Mouse (Mus musculus) thymus, adult 2 months (tissue): ENCODE results near the gene Slc3a1. TPM values are rescaled to one million over a fixed set of nuclear protein-coding genes. Genes with fewer than 3 reads are reported as not detected.

ENCODE experiments used
- DNase-seq: peaks from one replicate; pipeline ENCODE4 v3.0.0; 2021
- H3K27ac ChIP-seq: fragments of 200-500 bp; 2 replicates; pipeline ENCODE4 v1.5.1; 2012; ENCODE audit warnings: low read length, control low read depth; ENCODE audit not compliant: control insufficient read depth, insufficient read depth
- H3K27me3 ChIP-seq: fragments of 200-500 bp; 2 replicates; pipeline ENCODE4 v1.6.1; 2012; ENCODE audit warnings: mild to moderate bottlenecking, low read length, moderate library complexity, mixed read lengths; ENCODE audit not compliant: control insufficient read depth, insufficient read depth
- H3K36me3 ChIP-seq: fragments of 200-500 bp; 2 replicates; pipeline ENCODE4 v1.6.1; 2012; ENCODE audit warnings: mild to moderate bottlenecking, low read length, moderate library complexity; ENCODE audit not compliant: control insufficient read depth, insufficient read depth
- H3K4me1 ChIP-seq: fragments of 200-500 bp; replicated peaks from 2 replicates; pipeline ENCODE4 v1.6.1; 2012; ENCODE audit warnings: low read length; ENCODE audit not compliant: control insufficient read depth, insufficient read depth
- H3K4me3 ChIP-seq: fragments of 200-500 bp; 2 replicates; pipeline ENCODE4 v1.5.1; 2012; ENCODE audit warnings: mild to moderate bottlenecking, low read length, control low read depth, moderate library complexity; ENCODE audit not compliant: control insufficient read depth, insufficient read depth
- CTCF ChIP-seq: fragments of 200-500 bp; IDR thresholded peaks from 2 replicates; pipeline ENCODE4 v1.5.1; 2012; ENCODE audit warnings: mild to moderate bottlenecking, control low read depth, low read length, moderate library complexity, borderline replicate concordance; ENCODE audit not compliant: control insufficient read depth, poor library complexity, insufficient read depth; ENCODE audit errors: extremely low read depth
- POLR2A ChIP-seq: fragments of 200-500 bp; IDR thresholded peaks from 2 replicates; pipeline ENCODE4 v1.6.1; 2012; ENCODE audit warnings: mild to moderate bottlenecking, low read length, control low read depth, moderate library complexity; ENCODE audit not compliant: control insufficient read depth, poor library complexity, insufficient read depth; ENCODE audit errors: extremely low read depth
- WGBS: fragments of 180-500 bp; shearing (Covaris S2); methylation state at CpG from one replicate; pipeline ENCODE4 v1.1.7; 2018; 5-methylcytosine and 5-hydroxymethylcytosine counted together
- polyA plus RNA-seq: library from polyadenylated mRNA; depleted of rRNA; stranded (reverse); fragments of >200 nt; gene quantifications from 2 replicates; pipeline ENCODE4 v1.2.3, GENCODE M21; 2012; rRNA removed

Slc3a1 gene
- polyA plus RNA-seq, 1 experiment, result 0.55 TPM

DNA sequence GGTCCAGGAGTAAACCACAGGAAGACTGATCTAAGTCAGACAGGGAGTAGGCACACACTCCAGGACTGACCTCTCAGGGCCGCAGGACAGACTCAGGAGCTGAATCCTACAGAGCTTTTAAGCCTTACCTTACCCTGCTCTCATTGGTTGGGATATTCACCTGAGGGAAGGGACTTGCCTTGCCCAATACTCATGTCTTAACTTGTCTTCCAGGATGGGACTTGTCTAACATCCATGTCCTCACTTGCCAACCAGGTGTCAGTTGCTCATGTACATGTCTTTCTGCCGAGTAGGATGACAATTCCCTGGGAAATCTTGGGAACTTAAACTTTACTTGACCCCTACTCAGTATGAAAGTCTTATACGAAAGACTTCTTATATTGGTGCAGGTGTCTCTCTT, 72.1 kb downstream of the Slc3a1 start:
- TF ChIP-seq CTCF, result no peak
- TF ChIP-seq POLR2A, result no peak
- WGBS, result 90% methylated on average over 3 of the region's 3 CpGs
- Histone ChIP-seq H3K4me1 (no peaks in the 10 kb centered on the region), H3K36me3 (peaks cover 17% of the 10 kb centered on the region; the same call in 1 of the 2 replicates), H3K27me3 (no peaks in the 10 kb centered on the region), H3K27ac (no peak overlapping the region), H3K4me3 (no peak overlapping the region)
- DNase-seq, result no peak

DNA sequence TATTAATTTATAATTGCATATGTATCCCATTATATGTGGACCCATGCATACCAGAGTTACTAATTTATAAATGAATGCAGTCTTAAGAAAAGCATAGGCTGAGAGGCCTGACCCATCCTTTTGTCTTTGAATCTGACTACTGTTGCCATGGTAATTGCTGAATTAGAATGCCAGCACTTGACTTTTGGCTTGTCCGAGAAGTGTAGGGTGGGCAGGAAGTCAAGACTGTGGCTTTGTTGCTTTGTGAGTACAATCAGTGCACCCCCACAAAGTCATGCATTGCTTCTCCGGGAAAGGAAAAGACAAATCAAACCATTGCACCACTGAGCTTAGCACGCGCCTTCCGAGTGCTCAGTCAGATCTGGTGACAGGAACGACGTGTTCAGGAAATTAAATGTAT, 73.6 kb downstream of the Slc3a1 start:
- TF ChIP-seq CTCF (no peak), POLR2A (no peak)
- 90% methylated on average over 7 of the region's 7 CpGs for WGBS
- Histone ChIP-seq H3K36me3 (peaks cover 17% of the 10 kb centered on the region; the same call in 1 of the 2 replicates), H3K4me3 (no peak overlapping the region), H3K27ac (no peak overlapping the region), H3K27me3 (no peaks in the 10 kb centered on the region), H3K4me1 (no peaks in the 10 kb centered on the region)
- DNase-seq, result no peak

DNA sequence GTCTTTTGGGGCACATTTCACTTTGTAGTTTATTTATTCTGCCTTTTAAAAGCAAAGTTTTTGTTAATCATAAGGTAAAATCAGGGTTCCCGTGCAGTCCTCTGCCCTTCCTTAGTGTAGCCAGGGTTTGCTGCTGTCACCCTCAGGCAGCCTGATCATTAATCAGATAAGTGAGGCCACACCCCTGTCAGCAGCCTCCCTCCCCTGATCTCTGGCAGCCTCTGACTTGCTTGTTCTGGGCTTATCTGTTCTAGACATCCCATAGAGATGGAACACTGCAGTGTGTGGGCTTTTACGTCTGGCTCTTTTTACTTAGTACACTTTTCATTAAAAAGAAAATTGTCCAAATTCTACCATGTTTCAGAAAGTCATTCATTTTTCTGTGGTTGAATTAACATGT, 75.1 kb downstream of the Slc3a1 start:
- H3K27me3 ChIP-seq, result no peaks in the 10 kb centered on the region
- no peak overlapping the region for H3K27ac ChIP-seq
- H3K4me3 ChIP-seq, result no peak overlapping the region
- no peak for TF ChIP-seq CTCF
- TF ChIP-seq POLR2A, result no peak
- 60% methylated on average over 2 of the region's 2 CpGs for WGBS
- H3K36me3 ChIP-seq, result 0 out of 2 replicates have a peak, but pooled peaks cover 4% of the 10 kb centered on the region
- no peak for DNase-seq
- no peaks in the 10 kb centered on the region for H3K4me1 ChIP-seq

DNA sequence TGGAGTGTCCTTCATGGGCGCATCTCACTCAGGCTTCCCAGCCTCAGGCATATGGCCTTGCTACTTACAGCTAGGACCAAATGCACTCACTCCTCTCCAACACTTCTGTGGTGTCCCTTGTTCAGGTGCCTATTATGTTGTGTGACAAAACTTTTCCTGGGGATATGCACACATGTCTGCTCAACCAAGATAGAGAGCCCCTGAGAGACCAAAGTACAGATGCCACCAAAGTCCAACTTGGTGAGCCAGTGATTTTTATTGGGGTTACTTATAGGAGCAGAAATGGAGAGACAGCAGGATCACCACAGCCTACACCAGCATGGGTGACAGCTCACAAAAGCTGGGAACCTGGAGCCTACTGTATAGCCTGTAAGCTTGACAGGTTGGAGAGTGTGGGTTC, 82.5 kb downstream of the Slc3a1 start:
- 100% methylated on average over 1 of the region's 1 CpGs for WGBS

DNA sequence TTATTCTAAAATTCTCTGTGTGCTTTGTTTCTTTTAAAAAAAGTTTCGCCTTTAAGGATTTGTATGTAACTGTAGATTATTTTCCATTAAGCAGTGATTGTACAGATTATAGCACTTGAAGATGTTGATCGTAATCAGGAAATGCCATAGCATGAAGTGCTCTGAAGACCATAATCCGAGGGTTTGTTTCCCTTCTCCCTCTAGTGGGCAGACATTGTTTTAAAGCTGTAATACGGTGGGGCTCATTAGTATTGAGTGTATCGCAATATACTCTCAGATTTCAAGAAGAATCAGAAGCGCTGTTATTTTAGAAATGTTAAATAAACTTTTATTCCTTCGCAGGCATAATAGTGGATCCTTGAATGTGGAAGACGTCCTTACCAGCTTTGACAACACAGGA, 85.3 kb downstream of the Slc3a1 start:
- WGBS, result 91% methylated on average over 8 of the region's 8 CpGs
- DNase-seq, result no peak
- Histone ChIP-seq H3K27me3 (no peaks in the 10 kb centered on the region), H3K27ac (no peak overlapping the region), H3K4me3 (no peak overlapping the region), H3K4me1 (no peaks in the 10 kb centered on the region), H3K36me3 (no peaks in the 10 kb centered on the region)
- TF ChIP-seq POLR2A (no peak), CTCF (no peak)

More for the DNA sequence above, 82.5 kb downstream of the Slc3a1 start:
- H3K27ac ChIP-seq, result no peak overlapping the region
- H3K4me1 ChIP-seq, result no peaks in the 10 kb centered on the region
- no peak overlapping the region for H3K4me3 ChIP-seq
- TF ChIP-seq POLR2A (no peak), CTCF (no peak)
- DNase-seq, result no peak
- no peaks in the 10 kb centered on the region for H3K36me3 ChIP-seq
- no peaks in the 10 kb centered on the region for H3K27me3 ChIP-seq

Other genes starting within 250 kb of the Slc3a1 start
- 10.0 and 12.6 TPM in 2 replicates for gene Lrpprc, start 237.6 kb upstream of the Slc3a1 start, polyA plus RNA-seq
- gene Ppm1b, start 71.6 kb upstream of the Slc3a1 start, polyA plus RNA-seq, result 34.1 and 36.4 TPM in 2 replicates
- 10.7 and 11.6 TPM in 2 replicates for gene Prepl, start 61.9 kb downstream of the Slc3a1 start, polyA plus RNA-seq
- gene Camkmt, start 62.2 kb downstream of the Slc3a1 start, polyA plus RNA-seq, result 3.4 and 4.2 TPM in 2 replicates